In the genomic region with DNA sequence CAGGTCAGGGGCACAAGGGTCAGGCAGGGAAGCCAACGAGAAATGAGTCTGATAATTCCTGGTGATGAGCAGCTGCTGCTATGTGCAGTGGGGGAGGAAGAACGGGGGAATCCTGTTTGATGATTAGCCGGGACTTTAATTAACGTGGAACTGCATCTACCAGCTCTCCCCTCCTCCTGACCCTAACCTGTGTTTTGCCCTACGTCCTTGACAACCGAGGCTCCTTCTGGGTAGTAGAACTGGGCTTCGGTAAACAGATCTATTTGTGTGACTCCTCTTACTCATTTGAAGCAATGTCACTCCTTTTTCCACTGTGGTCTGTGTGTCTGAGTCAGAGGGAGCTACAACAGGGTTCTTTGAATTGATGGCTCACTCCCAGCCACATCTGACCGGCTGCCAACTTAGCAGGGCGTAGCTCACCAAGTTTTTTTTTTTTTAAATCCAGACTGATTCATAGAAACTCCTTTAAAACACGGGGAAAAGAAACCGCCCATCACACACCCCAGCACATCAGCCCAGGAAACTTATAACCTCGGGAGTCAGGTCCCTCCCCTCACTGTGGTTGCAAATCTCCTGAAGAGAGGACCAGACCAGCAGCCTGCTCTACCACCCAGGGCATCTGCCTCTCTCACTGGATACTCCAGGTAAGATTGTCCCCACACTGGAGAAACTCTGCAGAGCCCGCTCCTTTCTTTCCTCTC, we compare ENCODE assay signal across 8 mouse cellular contexts. TPM values are rescaled to one million over a fixed set of nuclear protein-coding genes. Genes with fewer than 3 reads are reported as not detected.
A peak's percentile ranks its signal among the peaks of the same experiment; 100 is the strongest.
DNase-seq lines count a peak whose midpoint lies in the region; ATAC-seq and TF ChIP-seq lines count a peak whose summit lies in the region.

A gene (plus strand): TSS at position 87 of the 701 bp plus-strand sequence.

- no peak within 1 kb of the TSS for H3K27ac ChIP-seq in liver, embryonic 13.5 days
- H3K27ac ChIP-seq in embryonic facial prominence, embryonic 11.5 days (replicated peaks; ENCODE audit: low read depth, low read length): 0 out of 2 replicates have a peak within 1 kb of the TSS, but pooled peaks have one; percentile 22
- H3K27ac ChIP-seq in heart, embryonic 10.5 days: peak within 1 kb of the TSS; percentile 78
- H3K27ac ChIP-seq in kidney, adult 2 months (ENCODE audit: insufficient read depth, low read depth, low read length): peak within 1 kb of the TSS; percentile 70
- H3K27ac ChIP-seq in liver, embryonic 16.5 days (ENCODE audit: low read length): no peak within 1 kb of the TSS; the same call in 1 of the 2 replicates

- no peak for ATAC-seq in liver, embryonic 13.5 days (ENCODE audit: low read depth)
- ATAC-seq in embryonic facial prominence, embryonic 11.5 days (replicated peaks; ENCODE audit: insufficient number of reproducible peaks, low FRiP score, low TSS enrichment, low read depth): no peak
- ATAC-seq in liver, embryonic 16.5 days (ENCODE audit: low read depth): no peak

- H3K9ac ChIP-seq in liver, embryonic 13.5 days: no peak within 1 kb of the TSS
- no peak within 1 kb of the TSS; the same call in 1 of the 2 replicates for H3K9ac ChIP-seq in embryonic facial prominence, embryonic 11.5 days (replicated peaks; ENCODE audit: low read length)
- no peak within 1 kb of the TSS for H3K9ac ChIP-seq in liver, embryonic 16.5 days (ENCODE audit: low read depth, low read length)

- no peak within 1 kb of the TSS for H3K4me2 ChIP-seq in liver, embryonic 13.5 days
- H3K4me2 ChIP-seq in embryonic facial prominence, embryonic 11.5 days (ENCODE audit: low read depth, low read length): peak within 1 kb of the TSS; percentile 15; the same call in 1 of the 2 replicates
- H3K4me2 ChIP-seq in liver, embryonic 16.5 days (ENCODE audit: low read depth, low read length): 0 out of 2 replicates have a peak within 1 kb of the TSS, but pooled peaks have one; percentile 3

- DNase-seq in liver, embryonic 13.5 days: no peak
- no peak for DNase-seq in liver
- DNase-seq in embryonic facial prominence, embryonic 11.5 days (ENCODE audit: low spot score): no peak
- no peak for DNase-seq in heart, embryonic 10.5 days (ENCODE audit: low spot score)
- peak; percentile 90 for DNase-seq in kidney, adult 2 months
- DNase-seq in natural killer cell, adult 2 months (ENCODE audit: low spot score in 2 of 2): peak; percentile 44 to 57
- DNase-seq in urinary bladder, postnatal 10 days (ENCODE audit: low spot score): peak; percentile 54

- TF ChIP-seq CTCF in kidney, adult 2 months (conservative IDR thresholded peaks at IDR 0.05; ENCODE audit: insufficient read depth, insufficient read length, low read depth, low read length): no peak

- H3K27me3 ChIP-seq in liver, embryonic 13.5 days: no peaks in the 10 kb centered on the region
- H3K27me3 ChIP-seq in embryonic facial prominence, embryonic 11.5 days (ENCODE audit: control insufficient read depth, insufficient read depth, low read length): no peaks in the 10 kb centered on the region
- no peaks in the 10 kb centered on the region for H3K27me3 ChIP-seq in heart, embryonic 10.5 days (ENCODE audit: insufficient read depth, poor library complexity, severe bottlenecking)
- no peaks in the 10 kb centered on the region for H3K27me3 ChIP-seq in kidney, adult 2 months (replicated peaks; ENCODE audit: control insufficient read depth, insufficient read depth, low read length)
- no peaks in the 10 kb centered on the region for H3K27me3 ChIP-seq in liver, embryonic 16.5 days (ENCODE audit: control insufficient read depth, insufficient read depth, low read depth, low read length)

- 0 out of 2 replicates have a peak within 1 kb of the TSS, but pooled peaks have one; percentile 12 for H3K4me3 ChIP-seq in liver, embryonic 13.5 days (replicated peaks)
- H3K4me3 ChIP-seq in embryonic facial prominence, embryonic 11.5 days (ENCODE audit: low read depth, low read length): no peak within 1 kb of the TSS
- H3K4me3 ChIP-seq in heart, embryonic 10.5 days: peak within 1 kb of the TSS; percentile 46
- peak within 1 kb of the TSS; percentile 56 for H3K4me3 ChIP-seq in kidney, adult 2 months (ENCODE audit: insufficient read depth, low read depth, low read length)
- peak within 1 kb of the TSS; percentile 17; the same call in 1 of the 2 replicates for H3K4me3 ChIP-seq in liver, embryonic 16.5 days (ENCODE audit: low read depth, low read length)

- TF ChIP-seq POLR2A in kidney, adult 2 months (IDR thresholded peaks at IDR 0.05; ENCODE audit: low read depth, low read length): no peak

- 38% methylated on average over 13 of the region's 13 CpGs for WGBS in liver, embryonic 13.5 days (ENCODE audit: insufficient replicate concordance)
- WGBS in embryonic facial prominence, embryonic 11.5 days: 39% methylated on average over 13 of the region's 13 CpGs
- 43% methylated on average over 13 of the region's 13 CpGs for WGBS in heart, embryonic 10.5 days
- 4% methylated on average over 13 of the region's 13 CpGs for WGBS in kidney, adult 2 months
- WGBS in liver, embryonic 16.5 days (ENCODE audit: insufficient replicate concordance): 38% methylated on average over 13 of the region's 13 CpGs

- H3K4me1 ChIP-seq in liver, embryonic 13.5 days (replicated peaks): peaks cover 11% of the 10 kb centered on the region; the same call in 1 of the 2 replicates
- no peaks in the 10 kb centered on the region for H3K4me1 ChIP-seq in embryonic facial prominence, embryonic 11.5 days (ENCODE audit: control insufficient read depth, insufficient read depth, low read length)
- H3K4me1 ChIP-seq in heart, embryonic 10.5 days: peaks cover 24% of the 10 kb centered on the region
- peaks cover 14% of the 10 kb centered on the region for H3K4me1 ChIP-seq in kidney, adult 2 months (ENCODE audit: control insufficient read depth, insufficient read depth, low read length)
- no peaks in the 10 kb centered on the region; the same call in 1 of the 2 replicates for H3K4me1 ChIP-seq in liver, embryonic 16.5 days (ENCODE audit: control insufficient read depth, low read depth, low read length)

- H3K36me3 ChIP-seq in liver, embryonic 13.5 days: no peaks in the 10 kb centered on the region
- H3K36me3 ChIP-seq in embryonic facial prominence, embryonic 11.5 days (replicated peaks; ENCODE audit: control insufficient read depth, insufficient read depth, low read depth, low read length): no peaks in the 10 kb centered on the region
- no peaks in the 10 kb centered on the region for H3K36me3 ChIP-seq in heart, embryonic 10.5 days
- H3K36me3 ChIP-seq in kidney, adult 2 months (ENCODE audit: control insufficient read depth, insufficient read depth, low read length): no peaks in the 10 kb centered on the region
- H3K36me3 ChIP-seq in liver, embryonic 16.5 days (ENCODE audit: control insufficient read depth, insufficient read depth): no peaks in the 10 kb centered on the region

- no peaks in the 10 kb centered on the region for H3K9me3 ChIP-seq in liver, embryonic 13.5 days (replicated peaks)
- H3K9me3 ChIP-seq in embryonic facial prominence, embryonic 11.5 days (replicated peaks; ENCODE audit: control insufficient read depth, low read length): no peaks in the 10 kb centered on the region
- H3K9me3 ChIP-seq in heart, embryonic 10.5 days: no peaks in the 10 kb centered on the region
- H3K9me3 ChIP-seq in liver, embryonic 16.5 days (replicated peaks; ENCODE audit: control insufficient read depth, low read length): no peaks in the 10 kb centered on the region

RNA-seq across cellular contexts. Expression of the gene that starts here (rescaled TPM):
- polyA plus RNA-seq in liver, embryonic 13.5 days (2015; fragmentation: Nextera tagmentation; extraction: Ambion mirVana): 1.7 and 1.8 TPM in 2 replicates
- 6.6 and 7.3 TPM in 2 replicates for polyA plus RNA-seq in embryonic facial prominence, embryonic 11.5 days (2014; fragmentation: Nextera tagmentation; extraction: Ambion mirVana)
- 5.1 and 10.5 TPM in 2 replicates for polyA plus RNA-seq in heart, embryonic 10.5 days (2016; fragmentation: Nextera tagmentation; extraction: Ambion mirVana)
- polyA plus RNA-seq in kidney, adult 2 months (2012; rRNA removed): 56.0 and 66.3 TPM in 2 replicates
- 1.7 and 2.2 TPM in 2 replicates for polyA plus RNA-seq in liver, embryonic 16.5 days (2015; fragmentation: Nextera tagmentation; extraction: Ambion mirVana)

Comparison
In these comparisons a context has a peak if more than half of its experiments do, and no peak if none do; other contexts are left out.
1. DNase-seq: peak in kidney, adult 2 months (single experiment), natural killer cell, adult 2 months (2 of 2) and urinary bladder, postnatal 10 days (single experiment); none in liver, embryonic 13.5 days (single experiment), liver (single experiment), embryonic facial prominence, embryonic 11.5 days (single experiment) and heart, embryonic 10.5 days (single experiment).
2. H3K27ac ChIP-seq: peak in embryonic facial prominence, embryonic 11.5 days (single experiment), heart, embryonic 10.5 days (single experiment) and kidney, adult 2 months (single experiment); none in liver, embryonic 13.5 days (single experiment) and liver, embryonic 16.5 days (single experiment).